Mouse (Mus musculus) testis, adult 2 months (tissue): ENCODE results near the gene Sdhaf4.

Experiments
- CTCF ChIP-seq: fragments of 200-500 bp; IDR thresholded peaks from 2 replicates; pipeline ENCODE4 v1.5.1; 2012; ENCODE audit warnings: low read depth, mild to moderate bottlenecking, inconsistent platforms, low read length, moderate library complexity; ENCODE audit not compliant: control insufficient read depth, insufficient read depth, insufficient replicate concordance
- POLR2A ChIP-seq: fragments of 200-500 bp; IDR thresholded peaks from 2 replicates; pipeline ENCODE4 v1.6.1; 2012; ENCODE audit warnings: low read depth, mild to moderate bottlenecking, inconsistent platforms, low read length, moderate library complexity; ENCODE audit not compliant: control insufficient read depth

GRCm38 (mm10) chr1:24046730-24047510 is 41.5 kb upstream of the Sdhaf4 start:
- TF ChIP-seq CTCF, result no peak
- TF ChIP-seq POLR2A, result no peak
